Mouse (Mus musculus): ENCODE results near the gene Zfp398.

GRCm38 (mm10) chr6:47787941-47788736 is 47.3 kb upstream of the Zfp398 start:
- TF ChIP-seq CTCF (conservative IDR thresholded peaks at IDR 0.05 in 1 of 2, IDR thresholded peaks at IDR 0.05 in 1 of 2; ENCODE audit: low read depth in 2 of 2, low read length in 2 of 2) = no peak
- no peak for TF ChIP-seq ZNF384 (IDR thresholded peaks at IDR 0.05; ENCODE audit: low read depth, low read length)
- TF ChIP-seq POLR2A (IDR thresholded peaks at IDR 0.05; ENCODE audit: low read depth, low read length) = peak; percentile 88
- TF ChIP-seq EP300 (IDR thresholded peaks at IDR 0.05; ENCODE audit: low read length) = no peak
- peak; percentile 76; the same call in 1 of the 2 replicates for TF ChIP-seq MXI1 (IDR thresholded peaks at IDR 0.05; ENCODE audit: low read depth, low read length)
- no peak for TF ChIP-seq PAX5 (IDR thresholded peaks at IDR 0.05; ENCODE audit: low read length)
- TF ChIP-seq BHLHE40 (IDR thresholded peaks at IDR 0.05; ENCODE audit: low read depth, low read length) = no peak

Data from CH12.LX (cell line).